Comparison of ENCODE assay signal across 8 mouse cellular contexts in the genomic region with DNA sequence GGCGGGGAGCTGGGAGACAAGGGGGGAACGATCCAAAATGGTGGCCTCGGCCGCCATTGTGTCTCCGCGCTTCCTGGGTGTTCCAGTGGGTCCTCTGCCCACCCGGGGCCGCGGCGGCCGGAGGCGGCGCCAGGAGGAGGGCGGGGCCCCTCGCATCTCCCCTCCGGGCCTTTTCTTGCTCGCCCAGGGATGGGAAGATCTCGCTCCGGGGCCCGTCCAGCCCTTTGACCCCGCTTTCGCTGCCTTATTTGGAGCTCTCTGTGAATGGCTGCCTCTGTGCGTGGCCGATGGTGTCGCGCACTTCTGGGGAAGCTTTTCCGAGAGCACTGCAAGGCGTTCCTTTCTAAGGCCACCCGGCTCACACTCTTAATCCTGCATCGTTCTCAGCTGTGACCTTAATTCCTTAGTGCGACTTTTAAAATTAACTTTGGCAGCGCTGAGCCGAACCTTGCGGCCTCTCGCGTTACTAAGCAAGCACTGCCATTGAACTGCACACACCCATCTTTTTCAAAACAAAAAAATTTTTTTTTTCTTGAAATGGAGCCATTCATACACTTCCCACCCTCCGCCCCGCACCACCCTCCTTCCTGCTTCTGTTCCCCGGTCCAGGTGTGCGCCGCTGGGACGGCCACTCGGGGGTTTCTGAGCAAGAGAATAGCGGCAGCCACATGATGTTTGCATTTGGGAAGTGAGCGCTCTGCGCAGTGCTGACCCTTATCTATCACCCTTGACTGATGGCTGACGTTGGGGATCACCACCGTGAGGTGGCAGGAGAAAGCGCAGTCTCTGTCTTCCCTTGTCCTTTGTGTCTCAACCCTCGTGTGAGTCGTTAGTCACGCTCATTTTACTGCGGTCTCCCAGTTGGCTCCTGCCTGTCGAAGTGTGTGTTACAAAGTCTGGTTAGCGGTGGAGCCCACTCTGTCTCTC. TPM values are rescaled to one million over a fixed set of nuclear protein-coding genes. Genes with fewer than 3 reads are reported as not detected.
DNase-seq lines count a peak whose midpoint lies in the region; ATAC-seq and TF ChIP-seq lines count a peak whose summit lies in the region.

No protein-coding gene starts in this region.

- peak overlapping the region; percentile 100 for H3K9ac ChIP-seq in embryonic facial prominence, embryonic 11.5 days (replicated peaks; ENCODE audit: low read length)
- peak overlapping the region; percentile 98 for H3K9ac ChIP-seq in heart, postnatal 0 days (replicated peaks; ENCODE audit: low read depth, low read length)

- peak overlapping the region; percentile 88 for H3K4me2 ChIP-seq in embryonic facial prominence, embryonic 11.5 days (ENCODE audit: low read depth, low read length)
- peak overlapping the region; percentile 77 for H3K4me2 ChIP-seq in heart, postnatal 0 days (ENCODE audit: low read depth, low read length)

- peak; percentile 78 to 90 for DNase-seq in adrenal gland, adult (ENCODE audit: inconsistent age in 2 of 2, low spot score in 1 of 2)
- no peak for DNase-seq in adrenal gland, postnatal 4 days (ENCODE audit: low spot score in 2 of 2)
- peak; percentile 85 for DNase-seq in ZHBTc4 (ENCODE audit: low read depth, low spot score)
- peak; percentile 69 for DNase-seq in embryonic facial prominence, embryonic 11.5 days (ENCODE audit: low spot score)
- peak; percentile 76 for DNase-seq in heart, postnatal 0 days (ENCODE audit: low spot score)
- peak; percentile 78 to 89 for DNase-seq in kidney, postnatal 4 days
- DNase-seq in lung, postnatal 36 days: peak; percentile 73
- DNase-seq in retina, postnatal 7 days (ENCODE audit: low read depth, low spot score): peak; percentile 64

- peaks cover 5% of the 10 kb centered on the region for H3K4me1 ChIP-seq in embryonic facial prominence, embryonic 11.5 days (ENCODE audit: control insufficient read depth, insufficient read depth, low read length)
- peaks cover 24% of the 10 kb centered on the region for H3K4me1 ChIP-seq in heart, postnatal 0 days (ENCODE audit: control insufficient read depth, insufficient read depth)

- ATAC-seq in embryonic facial prominence, embryonic 11.5 days (replicated peaks; ENCODE audit: insufficient number of reproducible peaks, low FRiP score, low TSS enrichment, low read depth): peak; percentile 20; the same call in 1 of the 2 replicates
- peak; percentile 43 for ATAC-seq in heart, postnatal 0 days (ENCODE audit: insufficient read depth, low read depth)

- no peak; the same call in 1 of the 2 replicates for TF ChIP-seq EP300 in heart, postnatal 0 days (IDR thresholded peaks at IDR 0.05; ENCODE audit: low read depth)

- peak overlapping the region; percentile 93 for H3K4me3 ChIP-seq in embryonic facial prominence, embryonic 11.5 days (ENCODE audit: low read depth, low read length)
- H3K4me3 ChIP-seq in heart, postnatal 0 days (ENCODE audit: low read depth, low read length): peak overlapping the region; percentile 90

- H3K27me3 ChIP-seq in embryonic facial prominence, embryonic 11.5 days (ENCODE audit: control insufficient read depth, insufficient read depth, low read length): no peaks in the 10 kb centered on the region
- H3K27me3 ChIP-seq in heart, postnatal 0 days (ENCODE audit: control insufficient read depth, insufficient read depth, low read length): no peaks in the 10 kb centered on the region

- no peak for TF ChIP-seq CTCF in heart, postnatal 0 days (IDR thresholded peaks at IDR 0.05; ENCODE audit: low read depth)

- peaks cover 28% of the 10 kb centered on the region for H3K36me3 ChIP-seq in embryonic facial prominence, embryonic 11.5 days (replicated peaks; ENCODE audit: control insufficient read depth, insufficient read depth, low read depth, low read length)
- peaks cover 42% of the 10 kb centered on the region for H3K36me3 ChIP-seq in heart, postnatal 0 days (replicated peaks; ENCODE audit: control insufficient read depth, insufficient read depth, low read length)

- WGBS in embryonic facial prominence, embryonic 11.5 days: 0% methylated on average over 55 of the region's 55 CpGs
- under 1% methylated on average over 55 of the region's 55 CpGs for WGBS in heart, postnatal 0 days

- H3K27ac ChIP-seq in embryonic facial prominence, embryonic 11.5 days (replicated peaks; ENCODE audit: low read depth, low read length): peak overlapping the region; percentile 98
- H3K27ac ChIP-seq in heart, postnatal 0 days (ENCODE audit: low read depth): peak overlapping the region; percentile 100

- no peaks in the 10 kb centered on the region for H3K9me3 ChIP-seq in embryonic facial prominence, embryonic 11.5 days (replicated peaks; ENCODE audit: control insufficient read depth, low read length)
- H3K9me3 ChIP-seq in heart, postnatal 0 days (replicated peaks; ENCODE audit: control insufficient read depth, low read length): no peaks in the 10 kb centered on the region

RNA-seq across cellular contexts. Expression of a gene that starts 0.7 kb away (rescaled TPM):
- 100 to 1,000 TPM; 364 to 387 TPM for total RNA-seq in adrenal gland, postnatal 4 days (2021)
- polyA plus RNA-seq in embryonic facial prominence, embryonic 11.5 days (2014; fragmentation: Nextera tagmentation; extraction: Ambion mirVana): 664 and 669 TPM in 2 replicates
- 148 and 162 TPM in 2 replicates for total RNA-seq in heart, postnatal 0 days (2014; rRNA removed; ENCODE audit: low replicate concordance)
- 131 TPM in 2 replicates for polyA plus RNA-seq in heart, postnatal 0 days (2015; fragmentation: Nextera tagmentation; extraction: Ambion mirVana)

RNA-seq across cellular contexts. Expression of a gene that starts 6.7 kb away (rescaled TPM):
- total RNA-seq in adrenal gland, postnatal 4 days (2021): 10 to 100 TPM; 25.6 to 26.0 TPM
- polyA plus RNA-seq in embryonic facial prominence, embryonic 11.5 days (2014; fragmentation: Nextera tagmentation; extraction: Ambion mirVana): 3.1 and 4.0 TPM in 2 replicates
- total RNA-seq in heart, postnatal 0 days (2014; rRNA removed; ENCODE audit: low replicate concordance): 14.3 and 33.4 TPM in 2 replicates
- polyA plus RNA-seq in heart, postnatal 0 days (2015; fragmentation: Nextera tagmentation; extraction: Ambion mirVana): 6.7 and 7.0 TPM in 2 replicates

RNA-seq across cellular contexts. Expression of a gene that starts 8.8 kb away (rescaled TPM):
- total RNA-seq in adrenal gland, postnatal 4 days (2021): 10 to 100 TPM; 11.4 to 12.4 TPM
- 6.2 and 7.9 TPM in 2 replicates for polyA plus RNA-seq in embryonic facial prominence, embryonic 11.5 days (2014; fragmentation: Nextera tagmentation; extraction: Ambion mirVana)
- total RNA-seq in heart, postnatal 0 days (2014; rRNA removed; ENCODE audit: low replicate concordance): 3.2 and 3.7 TPM in 2 replicates
- 10.6 and 10.7 TPM in 2 replicates for polyA plus RNA-seq in heart, postnatal 0 days (2015; fragmentation: Nextera tagmentation; extraction: Ambion mirVana)

RNA-seq across cellular contexts. Expression of a gene that starts 20.3 kb away (rescaled TPM):
- total RNA-seq in adrenal gland, postnatal 4 days (2021): 10 to 100 TPM; 78.4 to 82.3 TPM
- 18.8 and 24.0 TPM in 2 replicates for polyA plus RNA-seq in embryonic facial prominence, embryonic 11.5 days (2014; fragmentation: Nextera tagmentation; extraction: Ambion mirVana)
- total RNA-seq in heart, postnatal 0 days (2014; rRNA removed; ENCODE audit: low replicate concordance): 65.4 and 104 TPM in 2 replicates
- polyA plus RNA-seq in heart, postnatal 0 days (2015; fragmentation: Nextera tagmentation; extraction: Ambion mirVana): 105 and 113 TPM in 2 replicates

RNA-seq across cellular contexts. Expression of a gene that starts 21.6 kb away (rescaled TPM):
- not detected for total RNA-seq in adrenal gland, postnatal 4 days (2021)
- not detected in 2 replicates for polyA plus RNA-seq in embryonic facial prominence, embryonic 11.5 days (2014; fragmentation: Nextera tagmentation; extraction: Ambion mirVana)
- 0.93 TPM in 1 of 2 replicates, not detected in the other for total RNA-seq in heart, postnatal 0 days (2014; rRNA removed; ENCODE audit: low replicate concordance)
- polyA plus RNA-seq in heart, postnatal 0 days (2015; fragmentation: Nextera tagmentation; extraction: Ambion mirVana): 0.81 and 0.87 TPM in 2 replicates

Comparison
In these comparisons a context has a peak if more than half of its experiments do, and no peak if none do; other contexts are left out.
1. DNase-seq: peak in adrenal gland, adult (2 of 2), ZHBTc4 (single experiment), embryonic facial prominence, embryonic 11.5 days (single experiment), heart, postnatal 0 days (single experiment), kidney, postnatal 4 days (2 of 2), lung, postnatal 36 days (single experiment) and retina, postnatal 7 days (single experiment); none in adrenal gland, postnatal 4 days (0 of 2).